Mouse (Mus musculus): ENCODE measurements at regions not wholly inside any gene's neighbourhood (a gene's known extent, or its start where the extent isn't known, plus 50 kb on each side); places are given as distances from the start of the nearest gene placed in this dataset.
"Not testable (repeated sequence)": the region's sequence is repeated elsewhere in the genome, so short reads cannot be mapped to it uniquely, and the experiment has no call there.

DNA sequence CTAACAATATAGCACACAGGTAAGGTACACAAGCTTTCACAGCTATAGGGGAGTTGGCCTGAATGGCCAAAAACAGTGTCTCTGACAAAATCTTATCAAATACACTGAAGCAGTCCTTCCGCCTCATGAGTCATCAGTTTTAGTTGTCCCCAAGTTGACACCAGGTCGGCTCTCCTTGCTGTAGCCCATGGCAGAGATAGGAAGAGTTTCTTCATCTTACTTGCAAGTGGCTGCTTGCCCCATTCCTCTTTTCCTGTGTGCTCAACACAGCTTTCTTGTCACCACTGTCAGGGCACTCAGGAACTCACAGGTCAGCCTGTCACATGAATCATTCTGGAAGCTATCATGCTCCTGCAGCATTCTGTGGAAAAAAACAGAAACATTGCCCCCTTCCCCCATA lies 77.1 kb downstream of the Olfr721-ps1 start:
- not testable (repeated sequence) for DNase-seq (ENCODE audit: low spot score in 2 of 2)

GRCm38 (mm10) chr14:14481840-14482239 lies 80.7 kb downstream of the Olfr721-ps1 start:
- no peak for DNase-seq (ENCODE audit: low spot score in 2 of 2)

- DNase-seq (ENCODE audit: low spot score in 2 of 2): no peak
Measured at GRCm38 (mm10) chr14:14486356-14486755, 85.3 kb downstream of the Olfr721-ps1 start.

GRCm38 (mm10) chr14:14490501-14490900 lies 89.4 kb downstream of the Olfr721-ps1 start:
- no peak for DNase-seq (ENCODE audit: low spot score in 2 of 2)

DNA sequence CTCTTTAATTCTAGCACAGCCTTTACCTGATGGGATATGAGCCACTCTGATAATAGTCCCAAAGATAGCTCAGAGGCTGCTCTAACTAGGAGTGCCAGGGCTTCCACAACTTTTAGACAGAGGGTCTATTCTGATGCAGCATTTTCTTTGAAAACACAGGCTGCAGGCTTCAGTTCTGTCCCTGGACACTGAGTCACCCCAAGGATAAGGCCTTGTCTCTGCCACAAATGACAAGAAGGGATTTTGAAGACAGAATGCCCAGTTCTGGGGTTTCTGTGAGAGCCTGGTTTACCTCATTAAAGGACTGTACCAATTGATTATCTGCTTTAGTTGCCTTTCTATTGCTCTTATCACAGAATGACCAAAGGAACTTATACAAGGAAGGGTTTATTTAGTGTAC lies 90.9 kb downstream of the Olfr721-ps1 start:
- DNase-seq (ENCODE audit: low spot score in 2 of 2): no peak

DNA sequence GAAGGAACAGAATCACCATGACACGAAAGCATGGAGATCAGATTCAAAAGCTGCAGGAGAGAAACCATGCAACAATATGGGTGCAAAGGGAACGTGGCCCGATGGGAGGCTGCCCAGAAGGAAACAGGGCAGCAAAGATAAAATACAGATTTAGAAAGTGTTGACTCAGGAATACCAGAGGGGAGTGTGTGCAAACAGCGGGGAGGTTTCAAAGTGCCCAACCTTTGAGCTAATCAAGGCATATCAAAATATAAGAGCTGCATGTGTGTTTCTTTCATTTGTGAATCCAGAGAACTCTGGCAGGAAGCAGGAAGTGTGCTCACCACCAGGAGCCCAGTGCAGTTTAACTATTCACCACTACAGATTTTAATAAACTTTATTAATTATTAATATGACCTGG lies 110.8 kb downstream of the Olfr721-ps1 start:
- DNase-seq (ENCODE audit: low spot score in 2 of 2): no peak

DNA sequence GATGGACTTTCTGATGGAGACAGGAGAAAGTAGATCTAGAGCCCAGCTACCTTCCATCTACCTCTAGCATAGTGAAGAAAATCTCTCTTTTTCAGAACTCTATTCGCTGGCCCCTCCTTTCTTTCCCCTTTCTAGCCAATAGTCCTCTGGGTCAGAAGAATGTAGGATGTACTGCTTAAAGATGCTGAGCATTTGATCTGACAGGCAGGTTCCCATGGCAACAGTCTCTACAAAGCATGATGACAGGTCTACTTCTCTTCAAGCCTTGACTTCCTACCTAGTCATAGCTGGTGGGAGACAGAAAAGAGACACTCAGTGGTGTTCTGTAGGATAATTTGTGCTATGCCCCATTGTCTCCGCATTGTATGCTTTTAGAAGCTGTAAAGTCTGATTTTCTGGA lies 112.0 kb downstream of the Olfr721-ps1 start:
- DNase-seq (ENCODE audit: low spot score in 2 of 2): no peak

DNA sequence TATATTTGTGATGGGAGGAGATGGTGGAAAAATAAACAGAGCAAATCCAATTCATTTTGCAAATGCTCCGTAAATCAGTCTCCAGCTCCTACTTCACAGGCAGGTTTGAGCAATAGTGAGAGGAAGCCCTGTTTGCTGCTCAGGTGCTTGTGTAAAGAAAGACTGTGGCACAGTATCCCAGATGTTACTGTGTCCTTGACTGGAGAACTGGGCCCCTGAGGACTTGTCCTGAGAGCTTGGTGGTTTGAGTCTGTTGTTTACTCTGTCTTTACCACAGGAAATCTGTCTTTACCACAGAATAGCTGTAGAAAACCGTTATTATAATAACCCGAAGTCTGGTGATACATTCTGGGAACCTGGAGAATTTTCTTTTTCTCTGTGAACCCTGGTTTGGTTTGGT lies 112.4 kb downstream of the Olfr721-ps1 start:
- DNase-seq (ENCODE audit: low spot score in 2 of 2): no peak

- no peak for DNase-seq (ENCODE audit: low spot score in 2 of 2)
Measured at GRCm38 (mm10) chr14:14514440-14515172, 113.5 kb downstream of the Olfr721-ps1 start.

DNA sequence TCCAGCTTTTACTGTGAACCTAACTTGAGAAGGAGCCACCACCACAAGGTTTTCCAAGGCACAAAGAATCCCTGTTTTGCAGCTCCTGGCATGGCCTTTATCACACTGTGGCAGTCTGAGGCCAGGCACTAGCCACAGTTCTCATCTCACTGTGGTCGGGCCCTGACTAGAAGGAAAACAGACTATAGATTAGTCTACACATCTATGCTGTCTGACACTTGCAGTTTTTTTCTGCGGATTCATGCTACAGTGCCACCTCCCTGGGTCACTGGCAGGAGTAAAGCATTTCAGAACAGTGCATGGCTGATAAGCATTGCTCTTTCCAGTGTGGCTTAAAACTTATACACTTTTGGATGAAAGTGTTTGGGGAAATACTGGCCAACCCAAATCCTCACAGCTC lies 114.3 kb downstream of the Olfr721-ps1 start:
- no peak for DNase-seq (ENCODE audit: low spot score in 2 of 2)

GRCm38 (mm10) chr14:14515918-14516317 lies 114.8 kb downstream of the Olfr721-ps1 start:
- DNase-seq (ENCODE audit: low spot score in 2 of 2): no peak

DNA sequence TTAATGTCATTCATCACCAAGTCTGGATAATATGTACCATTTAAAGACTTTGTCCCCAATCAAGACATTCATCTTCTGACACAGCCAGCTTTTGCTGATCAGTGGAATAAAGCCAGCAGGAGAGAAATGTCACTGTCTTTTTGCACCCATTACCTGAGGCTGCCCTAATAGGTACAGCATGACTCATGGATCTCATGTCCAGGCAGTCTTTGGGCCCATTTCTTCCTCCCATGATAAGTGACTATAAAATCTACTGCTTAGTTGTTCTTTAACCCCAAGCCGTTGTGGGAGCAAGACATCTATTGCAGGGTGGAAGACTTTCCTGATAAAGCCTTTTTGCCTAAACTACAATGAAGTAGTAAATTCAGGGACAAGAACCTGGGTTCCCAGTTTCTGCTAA lies 116.9 kb downstream of the Olfr721-ps1 start:
- DNase-seq (ENCODE audit: low spot score in 2 of 2): no peak

DNA sequence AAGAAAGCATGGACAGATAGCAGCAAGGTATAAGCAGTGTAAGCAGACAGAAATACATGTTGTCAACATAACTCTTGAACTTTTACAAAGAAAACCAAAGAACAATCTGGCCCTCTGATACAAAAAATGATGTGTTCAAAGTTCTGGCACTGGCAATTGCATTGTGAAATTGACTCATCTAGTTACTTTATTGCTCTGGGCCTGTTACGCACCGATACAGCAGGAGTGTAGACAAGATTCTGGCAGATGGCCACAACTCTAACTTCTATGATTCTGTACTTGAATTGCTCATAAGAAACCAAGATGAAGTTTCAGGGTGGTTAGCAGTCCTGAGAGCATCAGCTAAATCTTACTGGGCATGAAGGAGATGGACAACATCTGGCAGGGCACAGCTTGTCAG lies 117.7 kb downstream of the Olfr721-ps1 start:
- DNase-seq (ENCODE audit: low spot score in 2 of 2): no peak

DNA sequence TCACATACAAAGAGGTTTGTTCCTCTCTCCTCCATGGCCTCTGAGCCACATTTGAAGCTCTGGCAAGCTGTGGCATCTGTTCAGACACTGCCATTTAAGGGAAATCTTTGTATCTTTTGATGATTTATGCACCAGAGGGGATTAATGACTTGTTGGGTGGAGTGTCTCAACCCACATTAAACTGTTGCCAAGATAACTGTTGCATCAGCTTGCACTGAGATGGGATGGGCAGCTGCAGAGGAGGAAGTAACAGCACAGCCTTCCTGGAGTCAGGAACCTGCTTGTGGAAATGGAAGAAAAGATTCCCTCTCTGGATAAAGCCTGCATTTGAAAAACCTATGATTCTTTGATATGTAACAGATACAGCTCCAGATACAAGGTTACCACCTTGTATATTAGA lies 119.1 kb downstream of the Olfr721-ps1 start:
- DNase-seq (ENCODE audit: low spot score in 2 of 2): no peak

GRCm38 (mm10) chr14:14521331-14521730 lies 120.2 kb downstream of the Olfr721-ps1 start:
- DNase-seq (ENCODE audit: low spot score in 2 of 2): not testable (repeated sequence)

GRCm38 (mm10) chr14:14525225-14525624 lies 124.1 kb downstream of the Olfr721-ps1 start:
- no peak for DNase-seq (ENCODE audit: low spot score in 2 of 2)

- no peak for DNase-seq (ENCODE audit: low spot score in 2 of 2)
Measured at GRCm38 (mm10) chr14:14528437-14528836, 127.3 kb downstream of the Olfr721-ps1 start.

- DNase-seq (ENCODE audit: low spot score in 2 of 2): no peak
Measured at GRCm38 (mm10) chr14:14541206-14541605, 140.1 kb downstream of the Olfr721-ps1 start.

GRCm38 (mm10) chr14:14541705-14542104 lies 140.6 kb downstream of the Olfr721-ps1 start:
- DNase-seq (ENCODE audit: low spot score in 2 of 2): no peak

DNA sequence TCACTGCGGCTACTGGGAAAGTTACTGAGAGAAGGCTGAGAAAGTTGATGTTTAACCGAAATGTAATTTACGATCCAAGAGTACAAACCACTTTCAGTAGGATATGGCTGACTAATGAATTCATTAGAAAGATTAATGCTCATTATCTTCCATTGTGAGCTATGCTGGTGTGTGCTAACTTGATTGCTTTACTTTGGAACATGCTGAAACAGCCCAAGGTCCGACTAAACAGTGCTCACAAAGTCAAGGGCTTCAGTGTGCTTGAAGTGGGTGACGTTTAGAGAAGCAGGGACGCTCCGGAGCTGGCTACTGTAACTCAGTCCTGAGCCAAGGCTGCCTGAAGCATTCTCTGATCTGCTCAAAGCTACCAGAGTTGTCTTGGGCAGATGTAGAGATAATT lies 143.1 kb downstream of the Olfr721-ps1 start:
- no peak for DNase-seq (ENCODE audit: low spot score in 2 of 2)

DNA sequence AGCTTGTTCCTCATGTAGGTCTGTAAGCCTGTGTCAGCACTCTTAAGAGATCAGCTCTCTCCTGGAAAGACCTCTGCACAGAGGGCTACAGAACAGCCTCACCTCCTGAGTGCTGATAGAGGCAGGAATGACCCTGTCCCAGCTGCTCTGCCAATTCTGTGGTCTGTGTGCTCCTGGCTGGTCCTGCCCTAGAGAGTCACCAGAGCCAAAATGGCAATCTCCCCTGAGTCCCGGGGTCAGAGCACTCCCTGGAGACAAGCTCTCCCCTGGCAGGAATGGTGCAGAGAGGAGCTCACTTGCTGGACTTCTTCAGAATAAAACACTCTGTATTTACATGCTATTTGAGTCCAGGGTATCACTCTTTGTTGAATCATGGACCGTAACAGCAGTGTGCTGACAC lies 149.9 kb upstream of the Slc4a7 start:
- no peak for DNase-seq (ENCODE audit: low spot score in 2 of 2)

DNA sequence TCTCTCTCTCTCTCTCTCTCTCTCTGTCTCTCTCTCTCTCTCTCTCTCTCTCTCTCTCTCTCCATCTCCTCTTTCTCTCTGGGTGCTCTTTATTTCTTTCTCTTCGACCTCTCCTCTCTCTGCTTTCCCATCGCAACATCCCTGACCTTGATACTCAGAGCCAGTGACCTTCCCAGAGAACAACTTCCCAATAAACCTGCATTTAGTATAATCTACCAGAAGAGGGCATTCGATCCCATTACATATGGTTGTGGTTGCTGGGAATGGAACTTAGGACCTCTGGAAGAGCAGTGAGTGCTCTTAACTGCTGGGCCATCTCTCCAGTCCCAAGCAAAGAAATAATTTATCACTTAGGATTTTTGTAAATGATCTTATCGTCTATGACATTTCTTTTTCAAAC lies 127.2 kb upstream of the Slc4a7 start:
- no peak for DNase-seq (ENCODE audit: low spot score in 2 of 2)

- DNase-seq (ENCODE audit: low spot score in 2 of 2): no peak
Measured at GRCm38 (mm10) chr14:14591939-14592338, 110.1 kb upstream of the Slc4a7 start.

- no peak for DNase-seq (ENCODE audit: low spot score in 2 of 2)
Measured at GRCm38 (mm10) chr14:14594753-14595152, 107.3 kb upstream of the Slc4a7 start.
